Mouse (Mus musculus) stomach, postnatal 0 days (tissue): ENCODE results near the gene Kcnd2.

Experiments
- CTCF ChIP-seq: IDR thresholded peaks from 2 replicates; pipeline ENCODE4 v1.5.1; 2016; ENCODE audit warnings: antibody characterized with exemption, low read depth, mild to moderate bottlenecking, moderate library complexity
- EP300 ChIP-seq: optimal IDR thresholded peaks from 2 replicates; pipeline ENCODE3; 2016; ENCODE audit warnings: antibody characterized with exemption

GRCm38 (mm10) chr6:21520351-21520750 lies 305.0 kb downstream of the Kcnd2 start:
- TF ChIP-seq CTCF, result no peak
- no peak for TF ChIP-seq EP300
